Mouse (Mus musculus) limb, embryonic 15.5 days (tissue): ENCODE measurements around the gene Anxa6. TPM values are rescaled to one million over a fixed set of nuclear protein-coding genes. Genes with fewer than 3 reads are reported as not detected.

Source experiments
- ATAC-seq: fragments of 200-750 bp; cut with Nextera tagmentation; 2 replicates; pipeline ENCODE4 v1.8.0; 2017; ENCODE audit warnings: low read depth, moderate TSS enrichment; ENCODE audit not compliant: insufficient number of reproducible peaks, low FRiP score, low TSS enrichment
- H3K27ac ChIP-seq: fragments of 300-500 bp; sonication (generic); 2 replicates; pipeline ENCODE4 v1.5.1; 2015; ENCODE audit warnings: moderate library complexity, mild to moderate bottlenecking, inconsistent platforms
- H3K27me3 ChIP-seq: fragments of 300-500 bp; sonication (generic); 2 replicates; pipeline ENCODE4 v1.6.1; 2015; ENCODE audit warnings: inconsistent platforms
- H3K36me3 ChIP-seq: fragments of 300-500 bp; sonication (generic); 2 replicates; pipeline ENCODE4 v1.6.1; 2015; ENCODE audit warnings: inconsistent platforms
- H3K4me1 ChIP-seq: fragments of 300-500 bp; sonication (generic); 2 replicates; pipeline ENCODE4 v1.6.1; 2015; ENCODE audit warnings: inconsistent platforms
- H3K4me2 ChIP-seq: fragments of 300-500 bp; sonication (generic); 2 replicates; pipeline ENCODE4 v1.6.1; 2015; ENCODE audit warnings: mild to moderate bottlenecking, inconsistent platforms
- H3K4me3 ChIP-seq: fragments of 300-500 bp; sonication (generic); 2 replicates; pipeline ENCODE4 v1.5.1; 2015; ENCODE audit warnings: mild to moderate bottlenecking, inconsistent platforms
- H3K9ac ChIP-seq: fragments of 300-500 bp; sonication (generic); 2 replicates; pipeline ENCODE4 v1.6.1; 2015; ENCODE audit warnings: inconsistent platforms
- H3K9me3 ChIP-seq: fragments of 300-500 bp; sonication (generic); 2 replicates; pipeline ENCODE4 v1.6.1; 2016; ENCODE audit warnings: inconsistent platforms
- WGBS: fragments of 180-500 bp; shearing (Covaris S2); methylation state at CpG from one replicate; pipeline ENCODE4 v1.1.7; 2015; 5-methylcytosine and 5-hydroxymethylcytosine counted together
- polyA plus RNA-seq: library from polyadenylated mRNA; unstranded; fragments of >200 nt; fragmentation: Nextera tagmentation; extraction: Ambion mirVana; gene quantifications from 2 replicates; pipeline ENCODE4 v1.2.1, GENCODE M21; 2015

Gene Anxa6
- polyA plus RNA-seq, 1 experiment from 2014 or later = 380 TPM

- no peak for ATAC-seq
- H3K9me3 ChIP-seq = no peaks in the 10 kb centered on the region
- H3K27ac ChIP-seq = peak overlapping the region; percentile 96
- H3K27me3 ChIP-seq = no peaks in the 10 kb centered on the region
- WGBS = 50% methylated on average over 2 of the region's 2 CpGs
- no peak overlapping the region for H3K4me3 ChIP-seq
- peaks cover 11% of the 10 kb centered on the region for H3K36me3 ChIP-seq
- H3K4me1 ChIP-seq = peaks cover 90% of the 10 kb centered on the region
- no peak overlapping the region for H3K9ac ChIP-seq
- H3K4me2 ChIP-seq = no peak overlapping the region
Observed at GRCm38 (mm10) chr11:55027204-55027855, 5.9 kb downstream of the Anxa6 start.

- Histone ChIP-seq H3K27ac (peak overlapping the region; percentile 96), H3K4me1 (peaks cover 90% of the 10 kb centered on the region), H3K4me3 (no peak overlapping the region), H3K9me3 (no peaks in the 10 kb centered on the region), H3K27me3 (no peaks in the 10 kb centered on the region), H3K36me3 (peaks cover 16% of the 10 kb centered on the region), H3K9ac (no peak overlapping the region), H3K4me2 (no peak overlapping the region)
- 38% methylated on average over 4 of the region's 4 CpGs for WGBS
- no peak for ATAC-seq
Observed at GRCm38 (mm10) chr11:55025896-55026295, 7.3 kb downstream of the Anxa6 start.

DNA sequence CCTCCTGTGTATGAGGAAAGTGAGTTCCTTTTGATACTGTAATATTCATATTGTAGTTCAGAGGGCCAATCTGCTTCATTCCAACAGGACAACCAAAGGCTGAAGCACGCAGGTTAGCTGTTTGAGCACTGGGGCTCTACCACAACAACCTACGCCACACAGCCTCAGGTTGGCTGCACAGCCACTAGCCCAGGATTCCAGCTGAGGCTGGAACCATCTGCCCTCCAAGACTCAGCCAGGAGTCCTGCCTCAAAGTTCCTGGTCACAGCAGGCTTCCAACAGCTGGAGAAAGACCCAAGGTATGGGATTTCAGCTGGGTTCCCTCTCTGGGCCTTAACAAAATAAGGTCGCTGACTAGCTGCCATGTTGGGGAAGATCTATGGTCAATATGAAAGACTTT, 9.7 kb downstream of the Anxa6 start:
- Histone ChIP-seq H3K4me1 (peaks cover 92% of the 10 kb centered on the region), H3K4me2 (peak overlapping the region; percentile 36), H3K27me3 (no peaks in the 10 kb centered on the region), H3K36me3 (peaks cover 40% of the 10 kb centered on the region), H3K4me3 (0 out of 2 replicates have a peak overlapping the region, but pooled peaks have one; percentile 13), H3K27ac (peak overlapping the region; percentile 96), H3K9ac (no peak overlapping the region), H3K9me3 (no peaks in the 10 kb centered on the region)
- WGBS = 42% methylated on average over 3 of the region's 3 CpGs
- peak; percentile 46 for ATAC-seq

GRCm38 (mm10) chr11:55023049-55023564, 10.1 kb downstream of the Anxa6 start:
- H3K4me1 ChIP-seq = peaks cover 92% of the 10 kb centered on the region
- H3K4me3 ChIP-seq = peak overlapping the region; percentile 13

GRCm38 (mm10) chr11:55022508-55022907, 10.7 kb downstream of the Anxa6 start:
- no peak for ATAC-seq
- Histone ChIP-seq H3K9ac (no peak overlapping the region), H3K4me3 (peak overlapping the region; percentile 13; the same call in 1 of the 2 replicates)

More at GRCm38 (mm10) chr11:55023049-55023564, 10.1 kb downstream of the Anxa6 start:
- Histone ChIP-seq H3K27ac (peak overlapping the region; percentile 96), H3K4me2 (peak overlapping the region; percentile 36), H3K36me3 (peaks cover 44% of the 10 kb centered on the region), H3K27me3 (no peaks in the 10 kb centered on the region), H3K9me3 (no peaks in the 10 kb centered on the region), H3K9ac (no peak overlapping the region)
- WGBS = 1% methylated on average over 10 of the region's 10 CpGs
- ATAC-seq = peak; percentile 89

GRCm38 (mm10) chr11:55021859-55022258, 11.4 kb downstream of the Anxa6 start:
- Histone ChIP-seq H3K4me1 (peaks cover 90% of the 10 kb centered on the region), H3K9ac (no peak overlapping the region), H3K9me3 (no peaks in the 10 kb centered on the region), H3K27me3 (no peaks in the 10 kb centered on the region), H3K36me3 (peaks cover 50% of the 10 kb centered on the region), H3K4me2 (no peak overlapping the region), H3K4me3 (no peak overlapping the region), H3K27ac (peak overlapping the region; percentile 96)
- ATAC-seq = no peak
- WGBS = 39% methylated on average over 6 of the region's 6 CpGs

More at GRCm38 (mm10) chr11:55022508-55022907, 10.7 kb downstream of the Anxa6 start:
- Histone ChIP-seq H3K36me3 (peaks cover 48% of the 10 kb centered on the region), H3K4me2 (peak overlapping the region; percentile 36), H3K4me1 (peaks cover 92% of the 10 kb centered on the region), H3K27me3 (no peaks in the 10 kb centered on the region), H3K27ac (peak overlapping the region; percentile 96), H3K9me3 (no peaks in the 10 kb centered on the region)
- WGBS = 45% methylated on average over 5 of the region's 5 CpGs

GRCm38 (mm10) chr11:55021458-55021857, 11.8 kb downstream of the Anxa6 start:
- peaks cover 51% of the 10 kb centered on the region for H3K36me3 ChIP-seq
- H3K9me3 ChIP-seq = no peaks in the 10 kb centered on the region
- no peak overlapping the region for H3K4me2 ChIP-seq
- ATAC-seq = no peak
- no peak overlapping the region for H3K9ac ChIP-seq
- H3K27ac ChIP-seq = peak overlapping the region; percentile 96
- no peaks in the 10 kb centered on the region for H3K27me3 ChIP-seq
- peaks cover 90% of the 10 kb centered on the region for H3K4me1 ChIP-seq
- H3K4me3 ChIP-seq = no peak overlapping the region

DNA sequence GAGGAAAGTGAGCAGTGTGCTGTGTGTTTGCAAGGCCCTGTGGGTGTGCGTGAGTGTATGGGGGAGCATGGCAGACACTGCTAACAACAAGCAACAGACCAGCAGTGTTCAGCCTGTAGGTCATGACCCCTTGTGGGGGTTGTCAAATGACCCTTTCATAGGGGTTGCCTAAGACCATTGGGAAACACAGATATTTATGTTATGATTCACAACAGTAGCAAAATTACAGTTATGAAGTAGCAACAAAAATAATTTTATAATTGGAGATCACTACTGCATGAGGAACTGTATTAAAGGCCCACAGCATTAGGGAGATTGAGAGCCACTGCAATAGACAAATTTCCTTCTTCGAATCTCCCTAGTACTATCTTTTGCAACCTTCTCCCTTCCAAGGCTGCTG, 13.5 kb downstream of the Anxa6 start:
- H3K4me1 ChIP-seq = peaks cover 86% of the 10 kb centered on the region
- H3K9ac ChIP-seq = no peak overlapping the region
- H3K4me2 ChIP-seq = no peak overlapping the region
- H3K27ac ChIP-seq = no peak overlapping the region
- no peaks in the 10 kb centered on the region for H3K9me3 ChIP-seq
- 93% methylated on average over 2 of the region's 2 CpGs for WGBS
- H3K4me3 ChIP-seq = no peak overlapping the region
- ATAC-seq = no peak
- no peaks in the 10 kb centered on the region for H3K27me3 ChIP-seq
- H3K36me3 ChIP-seq = peaks cover 59% of the 10 kb centered on the region

GRCm38 (mm10) chr11:55018034-55018433, 15.2 kb downstream of the Anxa6 start:
- H3K36me3 ChIP-seq = peaks cover 75% of the 10 kb centered on the region
- peaks cover 69% of the 10 kb centered on the region for H3K4me1 ChIP-seq
- H3K9ac ChIP-seq = no peak overlapping the region
- no peak for ATAC-seq
- peak overlapping the region; percentile 43; the same call in 1 of the 2 replicates for H3K27ac ChIP-seq
- H3K4me2 ChIP-seq = no peak overlapping the region
- H3K4me3 ChIP-seq = no peak overlapping the region
- no peaks in the 10 kb centered on the region for H3K9me3 ChIP-seq
- H3K27me3 ChIP-seq = no peaks in the 10 kb centered on the region
- WGBS = 49% methylated on average over 6 of the region's 6 CpGs

- ATAC-seq = no peak
- H3K9ac ChIP-seq = no peak overlapping the region
- peaks cover 83% of the 10 kb centered on the region for H3K36me3 ChIP-seq
- H3K4me3 ChIP-seq = no peak overlapping the region
- peak overlapping the region; percentile 13; the same call in 1 of the 2 replicates for H3K27ac ChIP-seq
- WGBS = 57% methylated on average over 2 of the region's 2 CpGs
- H3K4me1 ChIP-seq = peaks cover 61% of the 10 kb centered on the region
- no peaks in the 10 kb centered on the region for H3K27me3 ChIP-seq
- H3K4me2 ChIP-seq = no peak overlapping the region
- no peaks in the 10 kb centered on the region for H3K9me3 ChIP-seq
Observed at GRCm38 (mm10) chr11:55017201-55017600, 16.0 kb downstream of the Anxa6 start.

DNA sequence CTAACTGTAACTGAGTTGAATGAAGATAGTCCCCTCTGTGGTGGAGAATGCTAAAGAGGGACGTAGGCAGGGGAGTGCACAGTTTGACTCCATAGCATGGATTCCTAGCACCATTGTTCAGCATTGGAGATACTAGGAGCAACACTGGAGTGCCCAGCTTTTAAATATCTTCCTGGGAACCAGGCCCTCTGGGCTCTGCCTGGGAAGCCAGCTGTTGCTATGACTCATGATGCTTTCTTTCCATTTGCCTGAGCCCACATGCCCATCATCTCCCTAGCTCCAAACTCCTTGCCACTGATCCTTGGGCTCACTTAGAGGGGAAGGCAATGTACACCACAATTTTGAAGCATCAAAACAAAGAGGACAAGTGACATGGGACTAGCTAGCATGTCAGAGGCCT, 16.5 kb downstream of the Anxa6 start:
- Histone ChIP-seq H3K4me2 (no peak overlapping the region), H3K36me3 (peaks cover 88% of the 10 kb centered on the region), H3K27me3 (no peaks in the 10 kb centered on the region), H3K4me3 (no peak overlapping the region), H3K4me1 (peaks cover 57% of the 10 kb centered on the region), H3K27ac (peak overlapping the region; percentile 29; the same call in 1 of the 2 replicates), H3K9ac (no peak overlapping the region), H3K9me3 (no peaks in the 10 kb centered on the region)
- no peak for ATAC-seq
- 86% methylated on average over 1 of the region's 1 CpGs for WGBS

DNA sequence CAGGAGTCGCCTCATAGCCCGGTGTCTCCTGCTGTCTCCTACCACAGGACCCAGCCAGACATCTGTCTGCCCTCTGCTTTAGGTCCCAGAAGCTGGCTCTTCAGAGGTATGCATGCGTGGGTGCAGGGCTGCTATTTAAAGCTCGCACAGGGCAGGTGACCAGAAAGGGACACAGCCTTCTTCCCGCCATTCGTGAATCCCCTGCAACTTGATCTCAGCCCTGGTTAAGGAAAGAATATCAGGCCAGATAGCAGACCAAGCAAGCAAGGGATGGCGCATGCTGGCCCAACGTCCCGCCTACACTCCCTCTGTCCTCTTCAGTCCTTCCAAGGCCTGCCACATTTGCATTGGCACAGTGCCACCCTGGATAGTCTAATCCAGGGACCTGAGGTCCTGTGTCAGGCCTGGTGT, 17.4 kb downstream of the Anxa6 start:
- peaks cover 91% of the 10 kb centered on the region for H3K36me3 ChIP-seq
- peak overlapping the region; percentile 67 for H3K27ac ChIP-seq
- H3K4me2 ChIP-seq = no peak overlapping the region
- H3K27me3 ChIP-seq = no peaks in the 10 kb centered on the region
- WGBS = 72% methylated on average over 9 of the region's 9 CpGs
- H3K4me1 ChIP-seq = peaks cover 49% of the 10 kb centered on the region
- no peak overlapping the region for H3K4me3 ChIP-seq
- H3K9ac ChIP-seq = no peak overlapping the region
- ATAC-seq = no peak
- H3K9me3 ChIP-seq = no peaks in the 10 kb centered on the region
